Mouse (Mus musculus) limb, embryonic 15.5 days (tissue): Measurements from ENCODE around the gene Bpnt1. TPM values are rescaled to one million over a fixed set of nuclear protein-coding genes. Genes with fewer than 3 reads are reported as not detected.

Experiments used
- microRNA counts: library from miRNA; unstranded; fragments of <30 nt; microRNA quantifications from one replicate; lab custom pipeline; 2016
- microRNA-seq: library from miRNA; unstranded; fragments of <30 nt; microRNA quantifications from one replicate; pipeline ENCODE4, GENCODE M21; 2016
- polyA plus RNA-seq: library from polyadenylated mRNA; unstranded; fragments of >200 nt; fragmentation: Nextera tagmentation; extraction: Ambion mirVana; gene quantifications from 2 replicates; pipeline ENCODE4 v1.2.1, GENCODE M21; 2015

Gene Bpnt1
- polyA plus RNA-seq, 1 experiment from 2014 or later: 21.3 TPM

MicroRNAs encoded within 50 kb of the gene (microRNA counts, 519-probe panel; counts per million panel counts)
- 2,178 counts per million, percentile 41 among the panel's probes with 10 or more counts for microRNA mmu-miR-194 (lab: Ali Mortazavi, UCI)

Small RNA genes within 50 kb of the gene (microRNA-seq; reads per million reads assigned to microRNA genes)
- gene Mir194-1 (1.4 reads per million), gene Mir215 (9.8 reads per million, percentile 25 among the genes with 10 or more reads in this experiment)

Other genes with a start within 250 kb of the Bpnt1 start
- 23.7 and 23.9 TPM in 2 replicates for gene Rab3gap2, start 128.0 kb upstream of the Bpnt1 start, polyA plus RNA-seq
- 25.2 and 27.6 TPM in 2 replicates for gene Iars2, start 2.8 kb upstream of the Bpnt1 start, polyA plus RNA-seq
- 170 and 174 TPM in 2 replicates for gene Eprs, start 30.9 kb downstream of the Bpnt1 start, polyA plus RNA-seq
- gene Slc30a10, start 122.7 kb downstream of the Bpnt1 start, polyA plus RNA-seq: 0.22 and 0.45 TPM in 2 replicates